Mouse (Mus musculus): Measurements from ENCODE around the gene Klhl21.
"Not testable (repeated sequence)": the region's sequence is repeated elsewhere in the genome, so short reads cannot be mapped to it uniquely, and the experiment has no call there.

The Klhl21 gene

DNA sequence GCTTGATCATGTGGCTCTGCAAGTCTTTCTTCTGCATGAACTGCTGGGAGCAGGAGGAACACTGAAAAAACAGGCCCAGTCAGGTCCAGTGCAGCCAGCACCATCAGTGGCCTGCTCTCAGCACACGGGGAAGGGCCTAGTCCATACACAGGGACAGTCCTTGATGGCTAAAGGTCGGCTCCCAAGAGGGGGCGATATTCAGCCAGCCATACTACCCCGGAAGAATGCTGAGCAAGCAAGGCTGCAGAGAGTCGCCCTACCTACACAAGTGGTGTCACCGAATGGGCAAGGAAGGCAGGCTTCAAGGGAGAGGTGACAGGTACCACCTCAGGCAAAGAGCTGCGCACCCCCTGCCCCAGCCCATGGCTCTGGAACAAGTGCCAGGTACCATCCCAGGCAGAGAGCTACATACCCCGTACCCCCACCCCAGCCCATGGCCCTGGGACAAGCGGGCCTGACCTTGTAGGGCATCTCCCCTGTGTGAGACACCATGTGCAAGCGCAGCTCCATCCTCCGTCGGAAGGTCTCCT lies 13.0 kb downstream of the Klhl21 start:
- DNase-seq (ENCODE audit: low read depth, low spot score), result no peak

DNA sequence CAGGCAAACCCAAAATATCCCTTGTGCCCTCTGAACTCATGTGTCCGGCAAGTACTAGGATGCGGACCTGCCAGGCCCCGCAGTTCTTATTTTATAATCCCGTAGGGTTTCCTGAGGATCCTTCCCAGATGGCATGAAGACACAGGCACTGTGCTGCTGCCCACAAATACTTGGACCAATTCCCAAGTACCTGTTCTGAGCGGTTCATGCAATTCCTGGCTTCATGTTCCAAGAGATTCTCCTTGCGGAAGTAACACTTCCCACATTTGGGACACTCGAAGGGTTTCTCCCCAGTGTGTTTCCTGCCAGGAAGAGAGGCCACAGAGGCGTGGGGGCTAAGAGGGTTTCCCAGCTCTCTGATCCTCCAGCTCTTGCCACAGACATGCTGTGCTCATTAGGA lies 13.9 kb downstream of the Klhl21 start:
- DNase-seq (ENCODE audit: low read depth, low spot score), result no peak

DNA sequence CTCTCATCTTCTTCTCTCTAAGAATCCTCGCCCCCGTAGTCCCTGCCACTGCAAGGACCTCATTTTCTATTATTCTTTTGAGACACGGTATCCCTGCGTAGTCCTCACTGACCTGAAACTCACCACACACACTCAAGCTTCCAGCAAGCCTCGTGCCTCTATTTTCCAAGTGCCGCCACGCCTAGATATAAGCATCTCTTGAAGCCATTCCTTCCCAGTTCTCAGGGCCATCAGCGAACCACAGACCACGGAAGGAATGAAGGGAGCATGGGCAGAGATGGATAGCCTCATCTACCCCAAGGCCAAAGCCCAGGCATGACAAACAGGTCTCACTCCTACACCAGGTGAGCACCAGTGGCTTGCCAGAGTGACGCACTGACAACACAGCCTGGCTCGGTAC lies 15.9 kb downstream of the Klhl21 start:
- no peak for DNase-seq (ENCODE audit: low read depth, low spot score)

DNA sequence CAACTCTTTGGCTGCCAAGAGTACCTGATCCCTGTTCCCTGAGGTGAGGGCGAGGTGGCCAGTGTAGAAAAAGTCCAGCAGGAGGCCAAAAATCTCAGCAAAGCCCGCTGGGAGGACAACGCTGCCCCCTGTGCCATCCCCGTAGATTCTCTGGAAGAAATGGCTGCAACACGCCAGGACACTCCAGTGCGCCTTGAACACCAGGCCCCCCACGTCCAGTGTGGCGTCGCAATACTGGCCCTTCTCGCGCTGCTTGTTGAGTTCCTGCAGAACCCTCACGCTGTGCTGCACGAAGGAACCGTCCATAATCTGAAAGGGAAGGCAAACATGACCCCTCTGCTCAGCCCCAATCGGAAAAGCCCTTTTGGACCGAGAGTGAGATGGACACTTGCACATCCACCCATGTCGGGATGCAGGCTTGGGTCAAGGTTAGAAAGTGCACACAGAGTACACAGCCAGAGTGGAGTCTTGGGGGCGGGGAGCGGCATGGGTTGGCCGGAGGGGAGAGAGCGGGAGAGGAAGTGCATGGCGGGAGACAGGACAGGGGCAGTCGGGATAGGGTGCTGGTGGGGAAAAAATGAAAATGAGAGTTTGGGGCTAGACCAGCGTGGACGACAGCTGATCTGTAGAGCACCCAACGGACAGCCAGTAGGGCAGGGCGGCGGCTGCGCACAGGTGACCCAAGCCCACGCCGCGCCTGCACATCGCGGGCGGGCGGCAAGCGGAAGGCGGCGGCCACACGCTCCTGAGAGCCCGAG lies 18.3 kb downstream of the Klhl21 start:
- no peak for DNase-seq (ENCODE audit: low read depth, low spot score)

DNA sequence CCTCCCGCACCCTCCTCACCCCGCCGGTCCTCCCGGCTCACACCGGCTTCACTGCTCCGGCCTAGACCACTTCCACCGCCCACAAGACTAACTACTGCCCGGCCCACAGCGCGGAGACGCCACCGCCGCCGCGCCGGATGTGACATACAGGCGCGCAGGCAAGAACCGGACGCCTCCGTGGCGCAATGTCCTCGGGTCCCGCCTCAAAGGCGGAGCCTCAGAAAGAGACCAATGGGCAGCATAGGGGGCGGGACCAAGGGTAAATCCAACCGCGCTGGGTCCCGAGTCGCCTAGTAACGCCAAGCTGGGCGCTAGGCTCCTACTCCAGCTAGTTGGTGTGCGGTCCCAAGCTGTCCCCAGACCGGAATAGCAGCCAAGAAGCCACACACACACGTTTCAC lies 18.9 kb downstream of the Klhl21 start, which contains the start of gene Zbtb48:
TSS of gene Zbtb48 (minus strand) at position 148 of the 400 bp plus-strand sequence.
- DNase-seq (ENCODE audit: low read depth, low spot score), result peak; percentile 96

DNA sequence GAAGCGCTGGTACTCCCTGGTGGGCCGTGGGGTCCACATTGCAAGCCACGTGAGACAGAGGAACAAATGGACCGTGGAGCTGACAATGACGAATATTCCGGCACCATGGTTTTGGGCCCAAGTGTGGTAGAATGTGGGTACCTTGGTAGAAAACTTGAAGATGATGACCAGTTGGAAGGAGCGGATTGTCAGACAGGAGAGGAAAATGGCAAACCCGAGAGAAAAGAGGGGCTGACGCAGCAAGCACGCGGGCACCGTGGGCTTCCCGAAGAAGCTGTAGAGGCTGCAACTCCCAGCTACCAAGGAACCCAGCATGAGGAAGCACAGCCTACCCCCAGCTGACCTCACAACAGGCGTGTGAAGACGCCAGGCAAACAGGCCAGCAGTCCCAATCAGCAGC lies 19.9 kb downstream of the Klhl21 start:
- DNase-seq (ENCODE audit: low read depth, low spot score), result no peak

DNA sequence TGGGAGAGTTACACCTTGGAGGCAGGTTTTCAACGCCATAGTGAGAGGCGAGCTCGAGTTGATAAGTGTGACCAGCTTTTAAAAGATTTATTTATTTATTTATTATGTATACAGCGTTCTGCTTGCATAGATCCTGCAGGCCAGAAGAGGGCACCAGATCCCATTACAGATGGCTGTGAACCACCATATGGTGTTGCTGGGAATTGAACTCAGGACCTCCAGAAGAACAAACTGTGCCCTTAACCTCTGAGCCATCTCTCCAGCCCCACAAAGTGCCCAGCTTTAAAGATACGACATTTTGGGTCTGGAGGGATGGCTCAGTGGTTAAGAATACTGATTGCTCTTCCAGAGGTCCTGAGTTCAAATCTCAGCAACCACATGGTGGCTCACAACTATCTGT lies 20.5 kb downstream of the Klhl21 start:
- DNase-seq (ENCODE audit: low read depth, low spot score), result no peak

DNA sequence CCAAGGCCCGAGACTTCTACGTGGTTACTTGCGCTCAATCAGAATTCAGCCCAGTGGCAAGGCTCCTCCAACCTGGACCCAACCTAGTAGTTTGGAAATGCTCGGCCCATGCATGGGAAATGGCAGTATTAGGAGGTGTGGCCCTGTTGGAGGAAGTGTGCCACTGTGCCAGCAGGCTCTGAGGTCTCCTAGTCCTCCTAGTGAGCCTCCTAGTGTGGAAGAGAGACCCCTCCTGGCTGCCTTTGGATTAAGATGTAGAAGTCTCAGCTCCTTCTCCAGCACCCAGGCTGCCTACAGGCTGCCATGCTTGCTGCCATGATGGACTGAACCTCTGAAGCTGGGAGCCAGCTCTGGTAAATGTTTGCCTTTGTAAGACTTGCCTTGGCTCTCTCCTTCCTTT lies 21.4 kb downstream of the Klhl21 start:
- DNase-seq (ENCODE audit: low read depth, low spot score), result no peak

DNA sequence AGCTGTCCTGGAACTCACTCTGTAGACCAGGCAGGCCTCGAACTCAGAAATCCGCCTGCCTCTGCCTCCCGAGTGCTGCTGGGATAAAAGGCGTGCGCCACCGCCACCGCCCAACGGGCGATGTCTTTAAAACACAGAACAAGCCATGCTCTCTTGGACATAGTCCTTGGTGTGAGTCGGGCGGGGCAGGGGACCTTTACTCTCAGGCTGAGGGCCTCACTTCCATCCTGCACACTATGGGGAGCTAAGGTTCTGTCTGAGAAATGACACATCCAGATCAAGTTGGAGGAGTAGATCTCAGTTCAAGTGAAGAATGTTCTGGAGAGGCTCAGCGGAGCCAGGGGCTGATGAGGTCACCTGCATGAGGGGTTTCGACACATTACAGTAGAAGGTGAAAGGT lies 24.3 kb downstream of the Klhl21 start:
- DNase-seq (ENCODE audit: low read depth, low spot score), result no peak

DNA sequence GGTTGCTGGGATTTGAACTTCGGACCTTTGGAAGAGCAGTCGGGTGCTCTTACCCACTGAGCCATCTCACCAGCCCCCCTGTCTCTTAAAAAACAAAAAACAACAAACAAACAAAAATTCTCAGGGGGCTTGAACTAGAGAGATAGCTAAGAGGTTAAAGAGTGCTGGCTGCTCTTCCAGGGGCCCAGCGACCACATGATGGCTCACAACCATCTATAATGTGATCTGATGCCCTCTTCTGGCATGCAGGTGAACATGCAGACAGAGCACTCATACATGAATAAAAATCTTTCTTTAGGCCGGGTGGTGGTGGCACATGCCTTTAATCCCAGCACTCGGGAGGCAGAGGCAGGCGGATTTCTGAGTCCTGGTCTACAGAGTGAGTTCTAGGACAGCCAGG lies 27.9 kb downstream of the Klhl21 start:
- not testable (repeated sequence) for DNase-seq (ENCODE audit: low read depth, low spot score)

DNA sequence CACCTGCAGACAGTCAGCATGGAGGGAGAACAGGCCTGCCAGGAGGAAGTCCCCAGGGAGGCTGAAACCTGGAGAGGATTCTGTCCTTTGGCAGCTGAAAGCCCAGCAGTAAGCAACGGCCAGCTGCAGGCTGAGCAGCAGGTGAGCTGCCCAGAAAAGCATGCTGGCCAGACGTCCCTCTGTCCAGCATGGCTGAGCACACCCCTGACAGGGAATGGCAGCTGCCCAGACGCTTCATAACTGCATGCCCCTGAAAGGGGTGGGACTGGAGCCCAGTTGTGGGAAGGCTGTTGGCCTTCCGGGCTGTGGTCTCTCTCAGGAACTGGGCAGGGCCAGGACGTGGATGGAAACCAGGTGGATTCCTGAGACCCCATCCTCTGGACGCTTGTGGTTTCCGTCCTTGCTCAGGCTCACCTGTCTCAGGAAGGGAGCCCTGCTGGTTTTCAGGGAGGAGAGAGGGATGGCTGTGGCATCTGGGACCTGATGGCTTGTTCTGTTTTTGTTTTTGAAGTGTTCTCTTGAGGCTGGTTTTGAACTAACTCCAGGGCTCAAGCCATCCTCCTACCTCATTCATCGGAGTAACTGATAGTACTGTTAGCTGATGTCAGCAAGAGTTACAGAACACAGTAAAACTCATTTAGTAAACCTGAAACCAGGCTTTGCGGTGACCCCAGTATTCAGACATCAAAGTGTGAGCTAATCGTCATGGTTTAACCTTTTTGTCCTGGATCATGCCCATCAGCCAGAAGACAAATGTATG lies 29.8 kb downstream of the Klhl21 start, which contains the start of gene Tas1r1:
TSS of gene Tas1r1 (minus strand) at position 344 of the 760 bp plus-strand sequence.
- DNase-seq (ENCODE audit: low read depth, low spot score), result peak; percentile 9

DNA sequence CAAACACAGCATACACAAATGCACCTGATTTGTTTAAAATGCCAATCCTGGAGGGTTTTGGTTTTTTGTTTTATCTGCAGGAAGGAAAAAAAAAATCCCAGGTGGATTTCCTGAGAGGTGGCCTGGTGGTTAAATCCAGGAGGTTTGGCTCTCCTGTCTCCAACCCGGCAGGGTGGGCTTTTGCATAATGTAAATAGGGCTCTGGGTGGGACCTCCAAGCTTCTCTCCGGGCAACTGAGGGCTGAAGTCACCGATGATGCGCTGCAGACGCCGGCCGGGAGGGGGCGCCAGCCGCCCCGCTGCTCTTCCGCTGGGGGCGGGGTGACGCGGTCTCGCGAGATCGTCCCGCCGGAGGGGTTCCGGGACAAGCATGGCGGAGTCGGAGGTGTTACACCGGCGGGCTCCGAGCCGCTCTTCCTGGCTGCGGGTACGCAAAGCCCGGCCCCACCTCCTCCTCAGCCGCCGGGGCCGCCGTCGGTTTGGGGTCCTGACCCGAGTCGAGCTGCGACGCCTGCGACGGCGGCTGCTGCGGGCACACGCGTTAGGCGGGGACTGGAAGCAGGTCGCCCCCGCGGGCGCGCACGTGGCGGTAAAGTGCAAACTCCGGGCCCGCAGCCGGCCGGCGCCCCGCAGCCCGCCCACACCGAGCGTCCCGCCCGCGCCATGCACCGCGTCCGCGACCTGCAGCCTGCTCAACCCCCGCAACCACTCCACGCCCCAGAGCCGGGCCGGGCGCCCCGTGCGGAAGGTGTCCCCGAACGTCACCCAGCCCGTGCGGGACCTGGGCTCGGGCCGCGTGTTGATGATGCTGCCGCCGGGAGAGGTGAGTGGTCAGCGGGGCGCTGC lies 30.6 kb downstream of the Klhl21 start, which contains the start of gene Nol9:
TSS of gene Nol9 (plus strand) at position 337 of the 846 bp plus-strand sequence.
- DNase-seq (ENCODE audit: low read depth, low spot score), result peak; percentile 95

DNA sequence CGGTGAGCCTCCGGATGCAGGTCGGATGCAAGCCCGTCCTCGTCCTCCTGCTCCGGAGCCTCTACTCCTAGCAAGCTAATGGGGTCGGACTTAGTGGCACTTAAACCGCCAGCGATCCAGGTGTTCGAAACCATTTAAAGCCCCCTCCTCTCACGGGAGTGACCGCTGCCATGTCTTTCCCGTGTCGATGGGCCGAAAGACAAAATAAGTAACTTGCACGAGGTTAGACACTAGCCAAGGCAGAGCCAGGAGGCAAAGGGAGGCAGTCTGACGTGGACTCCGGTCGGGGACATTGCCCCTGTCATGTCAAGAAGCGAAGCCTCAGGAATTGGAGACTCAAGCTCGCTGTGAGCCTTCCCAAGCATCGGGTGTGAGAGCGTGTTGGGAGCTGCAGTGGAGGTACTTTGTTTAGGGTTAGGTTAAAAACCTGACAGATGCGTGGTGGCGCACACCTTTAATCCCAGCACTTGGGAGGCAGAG lies 31.3 kb downstream of the Klhl21 start:
- DNase-seq (ENCODE audit: low read depth, low spot score), result peak; percentile 5

DNA sequence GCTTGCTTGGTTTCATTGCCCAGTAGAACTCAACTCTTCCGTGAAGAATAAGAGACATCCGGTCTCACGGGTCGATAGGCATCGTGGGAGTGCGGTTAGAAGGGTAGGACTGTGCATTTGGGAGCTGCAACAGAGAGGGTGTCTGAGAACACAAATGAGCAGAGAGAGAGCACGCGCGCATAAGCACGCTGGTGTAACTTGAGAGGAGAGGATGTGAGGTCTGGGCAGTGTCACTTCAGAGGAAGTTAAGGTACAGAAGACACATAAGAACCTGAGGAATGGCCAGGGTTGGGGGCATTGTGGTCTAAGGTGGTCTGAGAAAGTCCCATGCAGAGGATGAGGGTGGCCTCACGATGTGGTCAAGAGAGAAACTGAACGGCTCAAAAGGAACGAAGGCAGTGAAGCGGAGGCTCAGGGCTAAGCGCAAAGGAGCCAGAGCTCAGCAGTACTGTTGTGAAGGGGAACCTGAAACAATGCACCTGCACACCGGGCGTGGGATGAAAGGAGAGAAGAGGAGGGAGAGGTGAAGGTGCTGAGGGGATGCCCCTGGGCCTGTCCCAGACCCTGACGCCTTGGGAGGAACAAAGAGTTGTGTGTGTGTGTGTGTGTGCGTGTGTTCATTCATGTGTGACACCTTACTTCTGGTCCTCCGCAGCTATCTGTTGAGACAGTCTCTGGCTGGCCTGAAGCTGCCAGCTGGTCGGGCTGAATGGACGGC lies 33.5 kb downstream of the Klhl21 start:
- no peak for DNase-seq (ENCODE audit: low read depth, low spot score)

DNA sequence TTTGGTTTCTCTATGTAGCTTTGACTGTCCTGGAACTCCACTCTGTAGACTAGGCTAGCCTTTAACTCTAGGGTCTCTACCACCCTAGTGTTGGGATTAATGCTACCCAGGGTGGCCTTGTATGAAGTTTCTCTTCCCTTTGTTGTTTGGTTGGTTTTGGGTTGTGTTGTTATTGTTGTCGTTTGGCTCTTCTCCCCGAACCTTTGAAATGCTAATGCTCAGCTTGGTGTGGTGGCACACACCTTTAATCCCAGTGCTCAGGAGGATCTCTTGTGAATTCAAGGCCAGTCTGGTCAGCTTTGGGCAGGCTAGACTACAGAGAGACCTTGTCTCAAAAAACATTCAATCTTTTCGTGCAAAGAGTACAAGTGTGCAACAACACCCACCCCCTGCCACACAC lies 34.6 kb downstream of the Klhl21 start:
- no peak for DNase-seq (ENCODE audit: low read depth, low spot score)

DNA sequence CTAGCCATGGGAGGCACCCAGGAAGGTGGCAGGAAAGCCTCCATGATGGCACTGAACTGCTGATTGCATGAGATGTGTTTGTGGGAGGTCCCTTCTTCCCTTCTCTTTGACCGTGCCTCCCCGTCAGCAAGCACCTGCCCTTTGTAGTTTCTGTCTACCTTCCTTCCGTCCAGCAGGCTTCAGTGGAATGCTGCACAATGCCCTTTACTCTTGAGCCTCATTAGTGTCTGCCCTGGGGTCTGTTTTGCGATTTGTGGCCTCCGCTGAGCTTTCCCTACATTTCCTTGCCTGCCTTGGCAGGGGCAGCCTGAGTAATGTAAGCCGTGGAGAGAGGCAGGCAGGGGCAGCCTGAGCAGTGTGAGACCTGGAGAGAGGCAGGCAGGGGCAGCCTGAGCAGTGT lies 36.0 kb downstream of the Klhl21 start:
- no peak for DNase-seq (ENCODE audit: low read depth, low spot score)

DNA sequence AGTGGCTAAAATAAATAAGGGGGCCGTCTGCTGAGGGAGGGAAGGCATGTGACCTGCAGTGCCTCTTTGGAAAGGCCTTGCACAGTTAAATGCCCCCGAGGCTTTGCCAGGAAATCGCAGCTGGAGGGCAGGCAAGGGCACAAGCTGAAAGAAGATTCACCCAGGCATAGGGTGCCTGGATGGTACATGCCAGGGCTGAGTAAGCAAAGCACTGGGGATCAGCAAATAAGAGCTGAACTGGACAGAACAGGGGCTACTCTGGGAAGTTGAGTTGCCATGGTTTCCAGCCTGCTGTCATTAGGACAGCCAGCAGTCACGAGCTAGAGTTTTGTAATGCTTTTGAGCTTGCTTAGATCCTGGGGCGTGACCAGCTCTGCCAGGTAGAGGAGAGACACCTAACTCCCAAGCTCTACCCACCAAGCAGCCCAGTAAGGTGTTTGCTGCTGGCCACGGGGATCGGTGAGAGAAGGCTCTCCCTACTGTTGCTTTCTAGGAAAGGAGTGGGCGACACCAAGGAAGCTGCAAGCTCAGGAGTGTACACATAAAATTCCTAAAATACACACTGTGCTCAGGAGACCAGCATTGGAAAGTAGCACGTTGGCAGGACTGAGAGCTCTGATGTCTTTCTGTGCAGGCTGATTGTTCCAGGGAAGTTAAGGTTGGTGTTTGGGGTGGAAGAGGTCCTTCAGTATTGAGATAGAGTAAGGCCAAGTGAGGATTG lies 53.9 kb downstream of the Klhl21 start:
- no peak for DNase-seq (ENCODE audit: low read depth, low spot score)

DNA sequence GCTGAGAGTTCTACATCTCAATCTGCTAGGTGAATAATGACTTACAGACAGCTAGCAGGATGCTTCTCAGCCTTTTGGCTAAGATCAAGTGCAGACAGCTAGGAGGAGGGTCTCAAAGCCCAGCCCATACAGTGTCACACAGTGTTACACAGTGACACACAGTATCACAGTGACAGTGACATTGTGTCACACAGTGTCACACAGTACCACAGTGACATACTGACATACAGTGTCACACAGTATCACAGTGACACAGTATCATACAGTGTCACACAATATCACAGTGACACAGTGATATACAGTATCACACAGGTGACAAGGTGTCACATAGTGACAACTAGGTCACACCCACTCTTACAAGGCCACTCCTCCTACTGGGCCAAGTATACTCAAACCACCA lies 58.7 kb downstream of the Klhl21 start:
- no peak for DNase-seq (ENCODE audit: low read depth, low spot score)
